Mouse (Mus musculus) MEL (cell line): Measurements from ENCODE around the gene Itgb3. TPM values are rescaled to one million over a fixed set of nuclear protein-coding genes. Genes with fewer than 3 reads are reported as not detected.

Source experiments
- DNase-seq: peaks from one replicate; pipeline ENCODE4 v3.0.0; 2011; ENCODE audit warnings: low read depth, low spot score
- H3K27ac ChIP-seq: 2 replicates; pipeline ENCODE4 v1.5.1; 2012; ENCODE audit warnings: low read depth, mild to moderate bottlenecking, control low read depth, low read length, moderate library complexity; ENCODE audit not compliant: control insufficient read depth
- H3K27me3 ChIP-seq, 2 experiments: fragments of 150-350 bp in 1 of 2; sonication (generic) in 1 of 2; 2 replicates each; pipeline ENCODE4 v1.6.1; 2012; ENCODE audit warnings: low read length in 2 of 2, mild to moderate bottlenecking in 2 of 2, improper control_type of control experiment in 1 of 2, moderate library complexity in 1 of 2; ENCODE audit not compliant: insufficient read depth in 2 of 2, control insufficient read depth in 1 of 2
- H3K36me3 ChIP-seq, 2 experiments: 2 replicates each; pipeline ENCODE4 v1.6.1; 2012 to 2014; ENCODE audit warnings: low read length in 2 of 2, improper control_type of control experiment in 1 of 2, inconsistent platforms in 1 of 2, mild to moderate bottlenecking in 1 of 2; ENCODE audit not compliant: insufficient read depth in 2 of 2, control insufficient read depth in 1 of 2
- H3K4me1 ChIP-seq, 2 experiments: fragments of 150-350 bp in 1 of 2; sonication (generic) in 1 of 2; 2 replicates each; pipeline ENCODE4 v1.6.1; 2012; ENCODE audit warnings: low read length in 2 of 2, improper control_type of control experiment in 1 of 2, mild to moderate bottlenecking in 1 of 2; ENCODE audit not compliant: insufficient read depth in 2 of 2, control insufficient read depth in 1 of 2
- H3K4me3 ChIP-seq, 2 experiments: fragments of 150-350 bp in 1 of 2; sonication (generic) in 1 of 2; 2 replicates each; pipeline ENCODE4 v1.5.1; 2012; ENCODE audit warnings: low read depth in 2 of 2, low read length in 2 of 2, mild to moderate bottlenecking in 2 of 2, moderate library complexity in 2 of 2, control low read depth in 1 of 2, improper control_type of control experiment in 1 of 2; ENCODE audit not compliant: control insufficient read depth in 1 of 2, insufficient read depth in 1 of 2
- H3K79me2 ChIP-seq: 2 replicates; pipeline ENCODE4 v1.6.1; 2012; ENCODE audit warnings: mild to moderate bottlenecking, low read length, moderate library complexity; ENCODE audit not compliant: control insufficient read depth, poor library complexity, insufficient read depth
- H3K9ac ChIP-seq: 2 replicates; pipeline ENCODE4 v1.6.1; 2012; ENCODE audit warnings: low read depth, mild to moderate bottlenecking, control low read depth, low read length, moderate library complexity; ENCODE audit not compliant: control insufficient read depth, poor library complexity, severe bottlenecking
- H3K9me3 ChIP-seq: fragments of 150-350 bp; sonication (generic); replicated peaks from 2 replicates; pipeline ENCODE4 v1.6.1; 2012; ENCODE audit warnings: mild to moderate bottlenecking, low read length, improper control_type of control experiment, moderate library complexity; ENCODE audit not compliant: insufficient read depth
- BHLHE40 ChIP-seq: IDR thresholded peaks from 2 replicates; pipeline ENCODE4 v1.6.1; 2012; ENCODE audit warnings: low read depth, mild to moderate bottlenecking, inconsistent platforms, low read length, improper control_type of control experiment, borderline replicate concordance
- CHD1 ChIP-seq: IDR thresholded peaks from 2 replicates; pipeline ENCODE4 v1.6.1; 2012; ENCODE audit warnings: low read depth, mild to moderate bottlenecking, inconsistent platforms, low read length, improper control_type of control experiment
- CHD2 ChIP-seq: IDR thresholded peaks from 2 replicates; pipeline ENCODE4 v1.6.1; 2011; ENCODE audit warnings: low read length, improper control_type of control experiment
- CTCF ChIP-seq, 3 experiments: IDR thresholded peaks in 2 of 3; conservative IDR thresholded peaks in 1 of 3; 2 replicates each; pipeline ENCODE4 v1.5.1; 2011 to 2012; ENCODE audit warnings: low read length in 3 of 3, low read depth in 2 of 3, mild to moderate bottlenecking in 2 of 3, improper control_type of control experiment in 1 of 3, inconsistent platforms in 1 of 3, mixed read lengths in 1 of 3, moderate library complexity in 1 of 3; ENCODE audit not compliant: control insufficient read depth in 1 of 3, insufficient read depth in 1 of 3, poor library complexity in 1 of 3, severe bottlenecking in 1 of 3
- E2F4 ChIP-seq: IDR thresholded peaks from 2 replicates; pipeline ENCODE4 v1.6.1; 2011; ENCODE audit warnings: low read depth, low read length, improper control_type of control experiment, borderline replicate concordance
- ELF1 ChIP-seq: IDR thresholded peaks from 2 replicates; pipeline ENCODE4 v1.6.1; 2014; ENCODE audit warnings: low read depth, mild to moderate bottlenecking, inconsistent platforms, low read length, improper control_type of control experiment, moderate library complexity
- GABPA ChIP-seq: IDR thresholded peaks from 2 replicates; pipeline ENCODE4 v1.6.1; 2012; ENCODE audit warnings: low read depth, mild to moderate bottlenecking, inconsistent platforms, low read length, improper control_type of control experiment, moderate library complexity
- GATA1 ChIP-seq: IDR thresholded peaks from 2 replicates; pipeline ENCODE4 v1.6.1; 2011; ENCODE audit warnings: low read depth, low read length, improper control_type of control experiment
- HCFC1 ChIP-seq: IDR thresholded peaks from 2 replicates; pipeline ENCODE4 v1.6.1; 2012; ENCODE audit warnings: low read depth, mild to moderate bottlenecking, inconsistent platforms, low read length, improper control_type of control experiment, moderate library complexity
- MAX ChIP-seq: IDR thresholded peaks from 2 replicates; pipeline ENCODE4 v1.6.1; 2011; ENCODE audit warnings: low read length, improper control_type of control experiment
- MXI1 ChIP-seq: IDR thresholded peaks from 2 replicates; pipeline ENCODE4 v1.6.1; 2011; ENCODE audit warnings: mild to moderate bottlenecking, low read depth, low read length, improper control_type of control experiment
- MYB ChIP-seq: IDR thresholded peaks from 2 replicates; pipeline ENCODE4 v1.6.1; 2011; ENCODE audit warnings: mild to moderate bottlenecking, low read depth, low read length, improper control_type of control experiment
- MYC ChIP-seq: IDR thresholded peaks from 2 replicates; pipeline ENCODE4 v1.6.1; 2011; ENCODE audit warnings: low read depth, mild to moderate bottlenecking, low read length, improper control_type of control experiment, moderate library complexity
- POLR2A ChIP-seq, 2 experiments: IDR thresholded peaks; 2 replicates each; pipeline ENCODE4 v1.6.1; 2011 to 2012; ENCODE audit warnings: low read length in 2 of 2, mild to moderate bottlenecking in 2 of 2, control low read depth in 1 of 2, improper control_type of control experiment in 1 of 2, low read depth in 1 of 2, moderate library complexity in 1 of 2; ENCODE audit not compliant: control insufficient read depth in 1 of 2, insufficient read depth in 1 of 2, poor library complexity in 1 of 2
- RCOR1 ChIP-seq: IDR thresholded peaks from 2 replicates; pipeline ENCODE4 v1.6.1; 2012; ENCODE audit warnings: low read depth, mild to moderate bottlenecking, inconsistent platforms, low read length, improper control_type of control experiment
- SMC3 ChIP-seq: IDR thresholded peaks from 2 replicates; pipeline ENCODE4 v1.6.1; 2011; ENCODE audit warnings: low read depth, low read length, improper control_type of control experiment
- TAL1 ChIP-seq: IDR thresholded peaks from 2 replicates; pipeline ENCODE4 v1.6.1; 2012; ENCODE audit warnings: mild to moderate bottlenecking, inconsistent platforms, low read length, moderate library complexity, mixed read lengths
- TBP ChIP-seq: IDR thresholded peaks from 2 replicates; pipeline ENCODE4 v1.8.0; 2011; ENCODE audit warnings: low read depth, low read length, improper control_type of control experiment
- TCF12 ChIP-seq: IDR thresholded peaks from 2 replicates; pipeline ENCODE4 v1.6.1; 2014; ENCODE audit warnings: low read depth, mild to moderate bottlenecking, inconsistent platforms, low read length, improper control_type of control experiment, moderate library complexity
- UBTF ChIP-seq: IDR thresholded peaks from 2 replicates; pipeline ENCODE4 v1.6.1; 2012; ENCODE audit warnings: low read depth, mild to moderate bottlenecking, inconsistent platforms, low read length, improper control_type of control experiment, moderate library complexity, borderline replicate concordance; ENCODE audit not compliant: insufficient read depth
- ZC3H11A ChIP-seq: IDR thresholded peaks from 2 replicates; pipeline ENCODE4 v1.6.1; 2012; ENCODE audit warnings: low read depth, mild to moderate bottlenecking, inconsistent platforms, low read length, improper control_type of control experiment
- ZKSCAN1 ChIP-seq: IDR thresholded peaks from 2 replicates; pipeline ENCODE4 v1.6.1; 2012; ENCODE audit warnings: low read depth, mild to moderate bottlenecking, inconsistent platforms, low read length, improper control_type of control experiment, moderate library complexity
- ZMIZ1 ChIP-seq: IDR thresholded peaks from 2 replicates; pipeline ENCODE4 v1.6.1; 2012; ENCODE audit warnings: low read depth, mild to moderate bottlenecking, inconsistent platforms, low read length, improper control_type of control experiment, moderate library complexity
- polyA plus RNA-seq, 2 experiments: library from polyadenylated mRNA; stranded (reverse) in 1 of 2; unstranded in 1 of 2; fragments of >175 nt in 1 of 2; fragments of >200 nt in 1 of 2; gene quantifications; 2 replicates each; pipeline versions ENCODE4 v1.2.1 to v1.2.4; 2012; ENCODE audit warnings: low replicate concordance in 2 of 2, low read depth in 1 of 2; ENCODE audit not compliant: insufficient read length in 2 of 2, insufficient read depth in 1 of 2, missing spikeins in 1 of 2
- total RNA-seq: library from RNA; depleted of rRNA; stranded (reverse); fragments of 300-350 nt; gene quantifications from 2 replicates; pipeline ENCODE4 v1.2.3, GENCODE M21; 2012

The Itgb3 gene
- total and polyA plus RNA-seq, 3 experiments = 0.08 to 0.32 TPM; not detected in 1

GRCm38 (mm10) chr11:104639634-104640033, 31.8 kb downstream of the Itgb3 start:
- Histone ChIP-seq H3K4me1 (no peaks in the 10 kb centered on the region), H3K9me3 (no peaks in the 10 kb centered on the region), H3K4me3 (no peak overlapping the region), H3K79me2 (no peaks in the 10 kb centered on the region), H3K27me3 (no peaks in the 10 kb centered on the region; a peak in 1 of 4 replicates), H3K27ac (no peak overlapping the region), H3K9ac (no peak overlapping the region), H3K36me3 (no peaks in the 10 kb centered on the region)
- no peak for TF ChIP-seq ZC3H11A
- DNase-seq = no peak

DNA sequence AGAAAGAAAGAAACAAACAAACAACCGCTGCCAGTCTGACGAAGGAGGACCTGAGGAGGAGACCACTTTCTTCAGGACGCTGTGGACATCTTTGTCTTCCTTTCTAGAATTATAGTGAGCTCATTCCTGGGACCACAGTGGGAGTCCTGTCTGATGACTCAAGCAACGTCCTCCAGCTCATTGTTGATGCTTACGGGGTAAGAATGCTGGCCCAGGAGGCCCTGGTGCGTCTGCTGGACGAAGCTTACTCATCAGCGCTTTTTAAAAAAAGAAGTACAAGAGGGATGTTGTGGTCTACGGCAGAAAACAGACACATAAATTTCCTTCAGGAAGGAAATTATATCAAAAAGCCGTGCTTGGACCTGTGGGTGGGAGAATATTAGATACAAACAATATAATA, 33.1 kb downstream of the Itgb3 start:
- H3K4me1 ChIP-seq = no peaks in the 10 kb centered on the region
- H3K9ac ChIP-seq = no peak overlapping the region
- H3K79me2 ChIP-seq = no peaks in the 10 kb centered on the region
- H3K27me3 ChIP-seq = no peaks in the 10 kb centered on the region; a peak in 1 of 4 replicates
- H3K4me3 ChIP-seq = no peak overlapping the region
- TF ChIP-seq ELF1 (no peak), TCF12 (no peak), POLR2A (IDR thresholded peaks at IDR 0.05; ENCODE audit: control insufficient read depth in 1 of 2, insufficient read depth in 1 of 2, low read depth in 1 of 2, low read length in 2 of 2, poor library complexity in 1 of 2) (no peak), TBP (no peak)
- no peaks in the 10 kb centered on the region for H3K9me3 ChIP-seq
- H3K27ac ChIP-seq = no peak overlapping the region
- no peaks in the 10 kb centered on the region for H3K36me3 ChIP-seq
- DNase-seq = no peak

DNA sequence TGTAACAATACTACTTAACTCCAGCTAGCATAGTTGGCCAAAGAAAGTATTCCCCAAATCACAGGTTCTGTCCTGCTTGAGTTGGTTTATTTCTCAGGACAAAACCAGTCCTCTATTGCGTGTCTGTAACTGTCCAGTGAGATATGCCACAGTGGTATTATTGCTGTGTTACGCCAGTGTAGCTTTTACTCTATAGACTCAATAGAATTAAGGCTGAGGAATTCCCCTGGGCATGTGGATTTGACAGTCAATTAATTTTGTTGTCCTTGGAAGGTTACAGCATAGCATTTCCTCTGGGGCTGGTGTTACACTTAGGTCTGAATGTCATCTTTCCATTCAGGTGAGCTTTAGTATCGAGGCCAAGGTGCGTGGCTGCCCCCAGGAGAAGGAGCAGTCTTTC, 35.4 kb downstream of the Itgb3 start:
- no peak overlapping the region for H3K27ac ChIP-seq
- H3K9ac ChIP-seq = no peak overlapping the region
- H3K9me3 ChIP-seq = no peaks in the 10 kb centered on the region
- no peak overlapping the region for H3K4me3 ChIP-seq
- no peaks in the 10 kb centered on the region for H3K4me1 ChIP-seq
- DNase-seq = no peak
- TF ChIP-seq POLR2A (IDR thresholded peaks at IDR 0.05; ENCODE audit: control insufficient read depth in 1 of 2, insufficient read depth in 1 of 2, low read depth in 1 of 2, low read length in 2 of 2, poor library complexity in 1 of 2) = no peak
- TF ChIP-seq GABPA = no peak
- no peak for TF ChIP-seq ZKSCAN1
- no peak for TF ChIP-seq MAX
- no peak for TF ChIP-seq MXI1
- TF ChIP-seq MYC = no peak
- TF ChIP-seq SMC3 = no peak
- TF ChIP-seq CHD1 = no peak
- TF ChIP-seq TAL1 = no peak
- no peak for TF ChIP-seq BHLHE40
- no peak for TF ChIP-seq HCFC1
- TF ChIP-seq GATA1 = no peak
- no peak for TF ChIP-seq RCOR1
- TF ChIP-seq CTCF (IDR thresholded peaks at IDR 0.05 in 2 of 3, conservative IDR thresholded peaks at IDR 0.05 in 1 of 3; ENCODE audit: control insufficient read depth in 1 of 3, insufficient read depth in 1 of 3, low read depth in 2 of 3, low read length in 3 of 3, poor library complexity in 1 of 3, severe bottlenecking in 1 of 3) = no peak
- no peak for TF ChIP-seq E2F4
- TF ChIP-seq MYB = no peak
- TF ChIP-seq CHD2 = no peak
- no peak for TF ChIP-seq UBTF
- no peak for TF ChIP-seq ELF1
- TF ChIP-seq ZMIZ1 = no peak
- no peaks in the 10 kb centered on the region; a peak in 1 of 4 replicates for H3K27me3 ChIP-seq
- H3K79me2 ChIP-seq = no peaks in the 10 kb centered on the region
- H3K36me3 ChIP-seq = no peaks in the 10 kb centered on the region
